Mouse (Mus musculus) cerebellum, adult 11-12 months (tissue): Measurements from ENCODE around the gene Itgb7.

Source experiments
- DNase-seq: peaks from one replicate; pipeline ENCODE4 v3.0.0; 2022

Itgb7 gene

GRCm38 (mm10) chr15:102191699-102192098 lies 40.0 kb downstream of the Itgb7 start:
- DNase-seq: no peak

GRCm38 (mm10) chr15:102188883-102189282 lies 42.9 kb downstream of the Itgb7 start:
- DNase-seq: no peak

- DNase-seq: no peak
Measured at GRCm38 (mm10) chr15:102188096-102188495, 43.6 kb downstream of the Itgb7 start.

DNA sequence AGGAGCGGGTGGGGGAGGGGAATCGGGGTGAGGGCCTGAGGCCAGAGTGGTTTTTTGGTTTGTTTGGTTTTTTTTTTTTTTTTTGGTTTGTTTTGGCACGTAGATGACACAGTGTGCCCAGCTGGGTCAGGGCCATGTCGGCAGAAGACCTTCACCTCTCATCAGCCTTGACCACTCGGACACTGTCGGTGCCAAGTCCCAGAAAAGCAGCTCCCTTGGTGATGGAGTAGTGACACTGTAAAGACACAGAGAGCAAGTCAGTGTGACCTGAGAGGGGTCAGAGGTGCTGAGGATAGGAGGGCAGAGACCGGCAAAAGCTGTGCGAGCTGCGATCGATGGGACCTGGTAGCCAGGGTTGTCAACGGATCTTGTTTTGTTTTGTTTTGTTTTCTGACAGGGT lies 45.5 kb downstream of the Itgb7 start:
- DNase-seq: no peak

- no peak for DNase-seq
Measured at GRCm38 (mm10) chr15:102183076-102183475, 48.7 kb downstream of the Itgb7 start.

DNA sequence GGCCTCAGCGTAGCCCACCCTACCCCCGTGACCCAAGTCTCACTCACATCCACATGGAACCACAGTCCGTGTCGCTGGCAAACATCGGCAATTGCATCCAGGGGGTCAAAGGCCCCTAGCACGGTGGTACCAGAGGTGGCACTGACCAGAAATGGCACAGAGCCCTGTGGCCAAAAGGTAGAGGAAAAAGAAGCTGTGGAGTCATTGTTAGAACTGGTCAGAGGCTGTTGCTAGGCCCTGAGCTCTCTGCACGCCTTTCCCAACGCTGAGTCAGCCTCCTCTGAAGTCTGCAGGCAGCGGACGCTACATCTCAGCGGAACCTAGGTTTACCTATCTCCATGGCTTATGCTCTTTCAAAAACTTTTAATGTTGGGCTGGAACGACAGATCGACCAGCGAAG lies 51.8 kb downstream of the Itgb7 start:
- no peak for DNase-seq

GRCm38 (mm10) chr15:102179106-102179505 lies 52.6 kb downstream of the Itgb7 start:
- DNase-seq: no peak

DNA sequence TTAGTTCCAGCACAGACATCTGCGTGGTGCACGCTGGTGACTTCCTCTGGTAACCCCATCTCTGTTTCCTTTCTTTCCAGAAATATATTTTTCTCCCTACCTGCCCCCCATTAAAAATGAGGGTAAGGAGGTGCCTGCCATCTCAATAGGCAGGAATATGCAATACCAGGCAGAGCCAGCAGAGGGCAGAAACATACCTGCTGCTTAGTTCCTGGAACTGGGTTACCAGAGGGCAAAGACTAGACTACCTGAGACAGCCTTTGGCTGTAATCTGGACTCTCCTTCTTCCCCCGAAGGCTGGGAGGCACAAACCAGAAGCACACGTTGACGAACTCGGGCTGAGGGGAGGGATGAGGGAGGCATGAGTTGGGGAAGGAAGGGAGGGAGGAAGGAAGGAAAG lies 53.5 kb downstream of the Itgb7 start:
- peak; percentile 76 for DNase-seq

DNA sequence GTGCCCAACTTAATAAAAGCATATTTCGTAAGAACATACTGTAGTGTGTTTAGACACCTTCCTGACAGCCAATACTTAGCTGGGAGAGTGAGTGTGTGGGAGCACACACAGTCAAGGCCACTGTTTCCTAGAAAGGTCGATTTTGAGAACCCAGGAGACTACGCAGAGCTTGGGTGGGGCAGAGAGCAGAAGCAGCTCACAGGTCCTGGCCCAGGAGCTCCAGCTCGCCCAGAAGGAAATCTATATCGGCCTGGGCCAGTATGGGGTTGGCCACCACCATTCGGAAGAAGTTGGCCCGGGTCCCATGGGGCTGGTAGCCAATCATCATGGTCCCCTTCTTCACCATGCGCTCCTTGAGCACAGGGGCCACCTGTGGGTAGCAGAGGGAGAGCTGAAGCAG lies 54.3 kb downstream of the Itgb7 start:
- DNase-seq: no peak

DNA sequence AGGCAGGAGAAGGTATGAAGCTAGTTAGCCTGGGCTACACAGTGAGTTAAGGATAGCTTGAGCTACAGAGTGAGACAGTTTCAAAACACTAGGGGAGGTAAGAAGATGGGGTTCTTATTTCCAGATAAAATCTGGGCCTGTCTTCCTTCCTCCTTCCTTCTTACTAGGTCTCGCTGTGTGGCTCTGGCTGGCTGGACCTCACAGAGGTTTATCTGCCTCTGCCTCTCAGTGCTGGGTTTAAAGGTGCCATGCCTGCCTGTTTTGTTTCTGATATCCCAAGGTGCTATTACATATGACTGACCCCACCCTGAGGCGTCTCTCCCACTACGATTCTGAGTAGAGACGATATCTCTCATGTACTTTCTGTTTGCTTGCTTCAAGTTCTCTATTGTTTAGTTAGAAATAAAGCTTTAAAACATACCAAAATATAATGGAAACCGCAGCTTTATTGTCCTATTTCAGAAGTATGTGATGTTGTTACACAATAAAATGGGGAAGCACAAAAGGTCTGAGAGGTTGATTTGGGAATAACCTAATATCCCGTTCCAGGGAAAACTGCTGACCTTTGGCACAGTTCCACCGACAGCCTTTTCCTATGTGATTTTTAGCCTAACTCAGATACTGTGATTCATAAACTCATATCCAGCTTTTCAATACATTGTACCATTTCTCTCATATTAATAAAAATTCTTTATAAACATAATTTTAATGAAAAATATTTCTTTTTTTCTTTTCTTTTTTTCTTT lies 55.0 kb downstream of the Itgb7 start:
- no peak for DNase-seq

- no peak for DNase-seq
Measured at GRCm38 (mm10) chr15:102175736-102176319, 55.9 kb downstream of the Itgb7 start.

DNA sequence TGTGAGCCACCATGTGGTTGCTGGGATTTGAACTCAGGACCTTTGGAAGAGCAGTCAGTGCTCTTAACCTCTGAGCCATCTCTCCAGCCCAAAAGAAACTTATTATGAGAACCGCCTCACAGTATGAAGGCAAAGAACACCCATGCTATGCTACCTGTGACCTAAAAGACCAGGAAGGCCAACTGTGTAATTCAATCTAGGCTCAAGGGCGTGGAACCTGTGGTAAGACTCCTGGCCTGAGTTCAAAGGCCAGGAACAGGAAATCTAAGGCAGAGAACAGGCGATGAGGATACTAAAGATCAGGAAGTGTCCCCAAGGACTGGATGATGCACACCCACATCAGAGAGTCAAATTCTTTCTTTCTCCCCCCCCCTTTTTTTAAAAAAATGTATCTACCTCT lies 58.2 kb downstream of the Itgb7 start:
- no peak for DNase-seq

- DNase-seq: no peak
Measured at GRCm38 (mm10) chr15:102169064-102169463, 62.7 kb downstream of the Itgb7 start.

DNA sequence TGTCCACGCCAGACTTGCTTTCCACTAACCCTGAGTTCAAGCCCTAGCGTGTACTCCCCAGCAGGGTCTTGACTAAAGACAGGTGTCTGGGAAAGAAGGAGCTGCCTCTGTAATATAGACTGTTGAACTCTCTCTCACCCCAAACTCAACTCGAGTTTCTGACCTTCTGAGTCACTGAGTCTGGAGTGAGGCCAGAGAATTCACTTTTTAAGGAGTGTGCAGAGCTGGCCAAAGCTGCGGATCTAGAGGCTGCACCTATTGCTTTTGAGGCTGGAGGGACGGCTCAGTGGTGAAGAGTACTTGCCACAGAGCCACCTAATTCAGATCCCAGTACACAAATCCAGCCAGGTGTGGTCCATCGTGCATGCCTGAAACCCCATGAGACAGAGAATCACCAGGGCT lies 64.1 kb downstream of the Itgb7 start:
- no peak for DNase-seq
